In genomic region chr15:101298550-101298949, GRCm38 (mm10) we compare ENCODE assay signal across 9 mouse cellular contexts. TPM values are rescaled to one million over a fixed set of nuclear protein-coding genes. Genes with fewer than 3 reads are reported as not detected.
DNase-seq lines count a peak whose midpoint lies in the region; ATAC-seq and TF ChIP-seq lines count a peak whose summit lies in the region.
"Had no signal": no experiment of that assay in that cellular context is flagged by ENCODE, and none has a peak within 500 bp of the region (broad histone marks: within the 10 kb centered on the region; RNA-seq: fewer than 3 reads in every experiment).

No protein-coding gene starts in this region.

- H3K4me2 ChIP-seq in heart, embryonic 15.5 days = 0 out of 2 replicates have a peak overlapping the region, but pooled peaks have one; percentile 33
- peak overlapping the region; percentile 31 for H3K4me2 ChIP-seq in heart, embryonic 16.5 days (ENCODE audit: low read depth, low read length)

- H3K36me3 ChIP-seq in heart, embryonic 15.5 days = no peaks in the 10 kb centered on the region
- H3K36me3 ChIP-seq in heart, embryonic 16.5 days (ENCODE audit: control insufficient read depth, insufficient read depth) = no peaks in the 10 kb centered on the region
- H3K36me3 ChIP-seq in macrophage (ENCODE audit: inconsistent target) = no peaks in the 10 kb centered on the region

- H3K27me3 ChIP-seq in heart, embryonic 15.5 days = no peaks in the 10 kb centered on the region
- H3K27me3 ChIP-seq in heart, embryonic 16.5 days (ENCODE audit: control insufficient read depth, insufficient read depth, low read length) = no peaks in the 10 kb centered on the region

- no peak overlapping the region for H3K4me3 ChIP-seq in heart, embryonic 15.5 days
- no peak overlapping the region for H3K4me3 ChIP-seq in heart, embryonic 16.5 days (ENCODE audit: low read length)
- no peak overlapping the region for H3K4me3 ChIP-seq in macrophage (ENCODE audit: inconsistent target)

- no peak for TF ChIP-seq CTCF in brain, embryonic 14.5 days (IDR thresholded peaks at IDR 0.05; ENCODE audit: borderline replicate concordance, extremely low read depth, insufficient read depth, insufficient read length)

- no peak for ATAC-seq in heart, embryonic 15.5 days (replicated peaks; ENCODE audit: insufficient number of reproducible peaks, insufficient read depth, low FRiP score, low read depth)
- no peak for ATAC-seq in heart, embryonic 16.5 days (replicated peaks; ENCODE audit: extremely low read depth, insufficient read depth, low FRiP score)
- no peak for ATAC-seq in erythroblast, adult 5-6 weeks (replicated peaks; ENCODE audit: low FRiP score, poor library complexity, severe bottlenecking)

- intact Hi-C loops in heart, postnatal 10 days (cut with DNase I) = no loop called here

- no peaks in the 10 kb centered on the region for H3K9me3 ChIP-seq in heart, embryonic 15.5 days (replicated peaks)
- no peaks in the 10 kb centered on the region for H3K9me3 ChIP-seq in heart, embryonic 16.5 days (replicated peaks; ENCODE audit: control insufficient read depth, low read length)

- H3K4me1 ChIP-seq in heart, embryonic 15.5 days (replicated peaks) = peaks cover 30% of the 10 kb centered on the region
- peaks cover 21% of the 10 kb centered on the region for H3K4me1 ChIP-seq in heart, embryonic 16.5 days (ENCODE audit: control insufficient read depth, insufficient read depth, low read length)

- no peak for DNase-seq in heart, postnatal 10 days
- DNase-seq in brain, embryonic 14.5 days (ENCODE audit: low read depth) = peak; percentile 54
- DNase-seq in left cerebral cortex, adult 18-20 months (ENCODE audit: low spot score in 2 of 2) = no peak
- DNase-seq in adrenal gland, adult 8-10 months = no peak
- DNase-seq: cerebellum, adult 11-12 months had no signal

- no peak for TF ChIP-seq POLR2A in brain, embryonic 14.5 days (IDR thresholded peaks at IDR 0.05; ENCODE audit: borderline replicate concordance, extremely low read depth, insufficient read depth, insufficient read length, poor library complexity, severe bottlenecking)

- no peaks in the 10 kb centered on the region for H3K79me2 ChIP-seq in macrophage (ENCODE audit: inconsistent target)

- 29% methylated on average over 7 of the region's 7 CpGs for whole genome bisulfite sequencing in heart, embryonic 15.5 days
- 19% methylated on average over 7 of the region's 7 CpGs for WGBS in heart, embryonic 16.5 days
- 28% methylated on average over 7 of the region's 7 CpGs for WGBS in macrophage (ENCODE audit: missing documents)

- no peak overlapping the region for H3K9ac ChIP-seq in heart, embryonic 15.5 days
- H3K9ac ChIP-seq in heart, embryonic 16.5 days (ENCODE audit: low read length) = peak overlapping the region; percentile 42; the same call in 1 of the 2 replicates

- H3K27ac ChIP-seq in heart, embryonic 15.5 days = no peak overlapping the region
- H3K27ac ChIP-seq in heart, embryonic 16.5 days (ENCODE audit: low read length) = 0 out of 2 replicates have a peak overlapping the region, but pooled peaks have one; percentile 10
- peak overlapping the region; percentile 81 for H3K27ac ChIP-seq in macrophage

RNA-seq across cellular contexts. Expression of gene 6030408B16Rik, which starts 5.5 kb away (rescaled TPM):
- 3.1 and 4.8 TPM in 2 replicates for polyA plus RNA-seq in heart, embryonic 15.5 days (2015; fragmentation: Nextera tagmentation; extraction: Ambion mirVana)
- total RNA-seq in heart, postnatal 10 days (2021) = 1 to 10 TPM; 2.3 to 3.6 TPM
- 0.41 and 0.42 TPM in 2 replicates for polyA plus RNA-seq in brain, embryonic 14.5 days (2012; rRNA removed)
- 2.8 and 7.1 TPM in 2 replicates for polyA plus RNA-seq in heart, embryonic 16.5 days (2015; fragmentation: Nextera tagmentation; extraction: Ambion mirVana)
- total RNA-seq in macrophage (2018; cell fraction: chromatin; rRNA removed) = 1 to 10 TPM in 2 of 26 experiments, under 1 TPM in 11, not detected in 13; 0.35 to 1.2 (median 0.49) TPM
- not detected for total RNA-seq in macrophage (2018; cell fraction: cytosol; rRNA removed)
- 1 to 10 TPM in 1 of 26 experiments, under 1 TPM in 3, not detected in 22; 0.39 to 1.3 (median 0.60) TPM for total RNA-seq in macrophage (2018; cell fraction: nucleus; rRNA removed)
- polyA plus RNA-seq in macrophage (2018) = not detected in 3 replicates
- under 1 TPM; 0.40 to 0.42 TPM for total RNA-seq in left cerebral cortex, adult 18-20 months (2021)
- not detected in 2 replicates for total RNA-seq in erythroblast, adult 5-6 weeks (2015; ENCODE audit: low replicate concordance)
- total RNA-seq in erythroblast, adult 5-6 weeks (2017; ENCODE audit: low replicate concordance) = not detected in 2 replicates
- under 1 TPM; 0.49 to 0.91 (median 0.71) TPM for total RNA-seq in adrenal gland, adult 8-10 months (2022)

RNA-seq across cellular contexts. Expression of gene Atg101, which starts 14.5 kb away (rescaled TPM):
- 52.0 and 59.9 TPM in 2 replicates for polyA plus RNA-seq in heart, embryonic 15.5 days (2015; fragmentation: Nextera tagmentation; extraction: Ambion mirVana)
- 10 to 100 TPM; 24.1 to 28.2 TPM for total RNA-seq in heart, postnatal 10 days (2021)
- polyA plus RNA-seq in brain, embryonic 14.5 days (2012; rRNA removed) = 58.9 and 75.1 TPM in 2 replicates
- polyA plus RNA-seq in heart, embryonic 16.5 days (2015; fragmentation: Nextera tagmentation; extraction: Ambion mirVana) = 64.5 and 68.9 TPM in 2 replicates
- total RNA-seq in macrophage (2018; cell fraction: chromatin; rRNA removed) = 10 to 100 TPM in 15 of 26 experiments, 1 to 10 TPM in 11; 3.2 to 27.1 (median 11.0) TPM
- total RNA-seq in macrophage (2018; cell fraction: cytosol; rRNA removed) = 10 to 100 TPM; 10.5 to 25.7 (median 19.1) TPM
- total RNA-seq in macrophage (2018; cell fraction: nucleus; rRNA removed) = 10 to 100 TPM in 20 of 26 experiments, 1 to 10 TPM in 6; 6.5 to 19.8 (median 11.5) TPM
- 19.7 to 26.3 TPM (median 22.9 TPM) in 3 replicates for polyA plus RNA-seq in macrophage (2018)
- 10 to 100 TPM; 45.5 to 53.6 TPM for total RNA-seq in left cerebral cortex, adult 18-20 months (2021)
- total RNA-seq in erythroblast, adult 5-6 weeks (2015; ENCODE audit: low replicate concordance) = 7.9 and 14.2 TPM in 2 replicates
- total RNA-seq in erythroblast, adult 5-6 weeks (2017; ENCODE audit: low replicate concordance) = 13.0 and 14.1 TPM in 2 replicates
- 10 to 100 TPM; 31.4 to 48.9 (median 37.0) TPM for total RNA-seq in adrenal gland, adult 8-10 months (2022)

RNA-seq across cellular contexts. Expression of gene Nr4a1, which starts 44.5 kb away (rescaled TPM):
- polyA plus RNA-seq in heart, embryonic 15.5 days (2015; fragmentation: Nextera tagmentation; extraction: Ambion mirVana) = 10.6 and 12.5 TPM in 2 replicates
- total RNA-seq in heart, postnatal 10 days (2021) = 10 to 100 TPM; 16.8 to 20.4 TPM
- 5.4 and 10.5 TPM in 2 replicates for polyA plus RNA-seq in brain, embryonic 14.5 days (2012; rRNA removed)
- polyA plus RNA-seq in heart, embryonic 16.5 days (2015; fragmentation: Nextera tagmentation; extraction: Ambion mirVana) = 12.6 and 13.5 TPM in 2 replicates
- total RNA-seq in macrophage (2018; cell fraction: chromatin; rRNA removed) = 1,000 to 10,000 TPM in 3 of 26 experiments, 100 to 1,000 TPM in 4, 10 to 100 TPM in 9, 1 to 10 TPM in 10; 1.2 to 1,725 (median 19.2) TPM
- total RNA-seq in macrophage (2018; cell fraction: cytosol; rRNA removed) = 100 to 1,000 TPM in 7 of 26 experiments, 10 to 100 TPM in 9, 1 to 10 TPM in 9, under 1 TPM in 1; 0.88 to 552 (median 14.8) TPM
- 1,000 to 10,000 TPM in 2 of 26 experiments, 100 to 1,000 TPM in 7, 10 to 100 TPM in 9, 1 to 10 TPM in 7, under 1 TPM in 1; 0.94 to 1,649 (median 21.6) TPM for total RNA-seq in macrophage (2018; cell fraction: nucleus; rRNA removed)
- polyA plus RNA-seq in macrophage (2018) = 6.1 to 9.4 TPM (median 7.1 TPM) in 3 replicates
- total RNA-seq in left cerebral cortex, adult 18-20 months (2021) = 100 to 1,000 TPM; 171 to 181 TPM
- 3.3 and 11.3 TPM in 2 replicates for total RNA-seq in erythroblast, adult 5-6 weeks (2015; ENCODE audit: low replicate concordance)
- total RNA-seq in erythroblast, adult 5-6 weeks (2017; ENCODE audit: low replicate concordance) = 6.0 and 15.7 TPM in 2 replicates
- 100 to 1,000 TPM in 2 of 4 experiments, 10 to 100 TPM in 2; 42.9 to 895 (median 124) TPM for total RNA-seq in adrenal gland, adult 8-10 months (2022)
